Mouse (Mus musculus) midbrain, embryonic 12.5 days (tissue): ENCODE results near the gene Pom121. TPM values are rescaled to one million over a fixed set of nuclear protein-coding genes. Genes with fewer than 3 reads are reported as not detected.

Source experiments
- ATAC-seq: fragments of 200-750 bp; cut with Nextera tagmentation; 2 replicates; pipeline ENCODE4 v1.8.0; 2017; ENCODE audit warnings: low read depth, moderate TSS enrichment, moderate library complexity; ENCODE audit not compliant: low FRiP score
- H3K27ac ChIP-seq: fragments of 300-500 bp; sonication (generic); replicated peaks from 2 replicates; pipeline ENCODE4 v1.5.1; 2016; ENCODE audit warnings: mild to moderate bottlenecking
- H3K27me3 ChIP-seq: fragments of 300-500 bp; sonication (generic); 2 replicates; pipeline ENCODE4 v1.6.1; 2016; ENCODE audit warnings: mild to moderate bottlenecking
- H3K36me3 ChIP-seq: fragments of 300-500 bp; sonication (generic); 2 replicates; pipeline ENCODE4 v1.6.1; 2016
- H3K4me1 ChIP-seq: fragments of 300-500 bp; sonication (generic); 2 replicates; pipeline ENCODE4 v1.6.1; 2016
- H3K4me2 ChIP-seq: fragments of 300-500 bp; sonication (generic); replicated peaks from 2 replicates; pipeline ENCODE4 v1.6.1; 2016; ENCODE audit warnings: mild to moderate bottlenecking, moderate library complexity
- H3K4me3 ChIP-seq: fragments of 300-500 bp; sonication (generic); 2 replicates; pipeline ENCODE4 v1.5.1; 2016; ENCODE audit warnings: mild to moderate bottlenecking
- H3K9ac ChIP-seq: fragments of 300-500 bp; sonication (generic); replicated peaks from 2 replicates; pipeline ENCODE4 v1.6.1; 2016; ENCODE audit warnings: mild to moderate bottlenecking, moderate library complexity
- H3K9me3 ChIP-seq: fragments of 300-500 bp; sonication (generic); 2 replicates; pipeline ENCODE4 v1.6.1; 2016; ENCODE audit warnings: mild to moderate bottlenecking
- WGBS: fragments of 180-500 bp; shearing (Covaris S2); methylation state at CpG from one replicate; pipeline ENCODE4 v1.1.7; 2016; 5-methylcytosine and 5-hydroxymethylcytosine counted together
- polyA plus RNA-seq: library from polyadenylated mRNA; unstranded; fragments of >200 nt; fragmentation: Nextera tagmentation; extraction: Ambion mirVana; gene quantifications from 2 replicates; pipeline ENCODE4 v1.2.1, GENCODE M21; 2016

The Pom121 gene
- polyA plus RNA-seq, 1 experiment from 2014 or later: 20.9 TPM

DNA sequence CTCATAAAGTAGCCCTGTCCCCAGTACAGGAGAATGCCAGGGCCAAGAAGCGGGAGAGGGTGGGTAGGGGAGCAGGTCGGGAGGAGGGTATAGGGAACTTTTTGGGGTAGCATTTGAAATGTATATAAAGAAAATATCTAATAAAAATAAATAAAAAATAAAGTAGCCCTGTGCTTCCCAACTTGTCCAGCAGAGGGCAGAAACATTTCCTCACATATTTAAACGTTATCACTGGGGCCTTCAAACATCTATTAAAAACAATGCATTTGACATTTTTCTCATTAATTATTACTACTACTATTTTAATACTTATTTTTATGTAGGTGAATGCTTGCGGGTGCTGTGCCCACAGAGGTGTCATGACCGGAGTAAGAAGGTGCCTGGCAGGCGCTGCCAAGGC is 26.5 kb downstream of the Pom121 start:
- WGBS: 58% methylated on average over 6 of the region's 6 CpGs
- H3K27ac ChIP-seq: no peak overlapping the region
- H3K27me3 ChIP-seq: peaks cover 4% of the 10 kb centered on the region; the same call in 1 of the 2 replicates
- no peaks in the 10 kb centered on the region for H3K9me3 ChIP-seq
- no peak overlapping the region for H3K4me3 ChIP-seq
- H3K4me2 ChIP-seq: no peak overlapping the region
- H3K4me1 ChIP-seq: peaks cover 18% of the 10 kb centered on the region
- H3K36me3 ChIP-seq: peaks cover 17% of the 10 kb centered on the region
- no peak overlapping the region for H3K9ac ChIP-seq
- ATAC-seq: no peak

GRCm38 (mm10) chr5:135363540-135363939 is 30.8 kb downstream of the Pom121 start:
- Histone ChIP-seq H3K27ac (no peak overlapping the region), H3K4me2 (no peak overlapping the region), H3K9me3 (no peaks in the 10 kb centered on the region), H3K4me1 (no peaks in the 10 kb centered on the region), H3K27me3 (peaks cover 4% of the 10 kb centered on the region; the same call in 1 of the 2 replicates), H3K4me3 (no peak overlapping the region), H3K36me3 (no peaks in the 10 kb centered on the region), H3K9ac (no peak overlapping the region)
- ATAC-seq: no peak
- 27% methylated on average over 12 of the region's 12 CpGs for WGBS

- no peak overlapping the region for H3K4me2 ChIP-seq
- no peak for ATAC-seq
- WGBS: 85% methylated on average over 3 of the region's 3 CpGs
- H3K27ac ChIP-seq: no peak overlapping the region
- H3K4me1 ChIP-seq: no peaks in the 10 kb centered on the region
- H3K36me3 ChIP-seq: no peaks in the 10 kb centered on the region
- H3K9me3 ChIP-seq: peaks cover 2% of the 10 kb centered on the region
- H3K27me3 ChIP-seq: peaks cover 4% of the 10 kb centered on the region; the same call in 1 of the 2 replicates
- no peak overlapping the region for H3K4me3 ChIP-seq
- no peak overlapping the region for H3K9ac ChIP-seq
Observed at GRCm38 (mm10) chr5:135362572-135362971, 31.8 kb downstream of the Pom121 start.

- Histone ChIP-seq H3K27ac (no peak overlapping the region), H3K4me1 (no peaks in the 10 kb centered on the region), H3K9ac (no peak overlapping the region), H3K36me3 (no peaks in the 10 kb centered on the region), H3K4me2 (no peak overlapping the region), H3K27me3 (no peaks in the 10 kb centered on the region; the same call in 1 of the 2 replicates), H3K4me3 (no peak overlapping the region), H3K9me3 (peaks cover 3% of the 10 kb centered on the region)
- ATAC-seq: no peak
- WGBS: 93% methylated on average over 2 of the region's 2 CpGs
Observed at GRCm38 (mm10) chr5:135359772-135360171, 34.6 kb downstream of the Pom121 start.

GRCm38 (mm10) chr5:135357556-135357955 is 36.8 kb downstream of the Pom121 start:
- H3K36me3 ChIP-seq: no peaks in the 10 kb centered on the region
- H3K4me3 ChIP-seq: no peak overlapping the region
- WGBS: 86% methylated on average over 2 of the region's 2 CpGs
- H3K27me3 ChIP-seq: peaks cover 10% of the 10 kb centered on the region
- no peaks in the 10 kb centered on the region for H3K4me1 ChIP-seq
- H3K4me2 ChIP-seq: no peak overlapping the region
- H3K9ac ChIP-seq: no peak overlapping the region
- peaks cover 3% of the 10 kb centered on the region for H3K9me3 ChIP-seq
- no peak overlapping the region for H3K27ac ChIP-seq
- 0 out of 2 replicates have a peak, but pooled peaks have one; percentile 62 for ATAC-seq

DNA sequence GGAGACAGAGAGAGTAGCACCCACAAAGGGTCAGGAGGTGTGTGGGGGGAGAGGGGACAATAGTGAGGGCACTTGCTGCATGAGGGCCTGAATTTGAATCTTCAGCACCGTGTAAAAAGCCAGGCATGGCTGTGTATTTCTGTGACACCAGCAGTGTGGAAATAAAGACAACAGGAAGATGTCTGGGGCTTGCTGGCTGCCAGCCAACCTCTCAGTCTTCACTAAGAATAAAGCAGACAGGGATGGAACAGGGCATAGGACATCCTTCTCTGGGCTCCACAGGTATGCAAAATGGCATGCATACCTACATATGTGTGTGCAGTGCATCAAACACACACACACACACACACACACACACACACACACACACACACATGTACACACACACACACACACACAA is 38.3 kb downstream of the Pom121 start:
- H3K27ac ChIP-seq: no peak overlapping the region
- WGBS: 73% methylated on average over 1 of the region's 1 CpGs
- ATAC-seq: no peak
- H3K9ac ChIP-seq: no peak overlapping the region
- H3K36me3 ChIP-seq: no peaks in the 10 kb centered on the region
- no peak overlapping the region for H3K4me3 ChIP-seq
- H3K27me3 ChIP-seq: peaks cover 10% of the 10 kb centered on the region
- H3K9me3 ChIP-seq: peaks cover 3% of the 10 kb centered on the region
- no peaks in the 10 kb centered on the region for H3K4me1 ChIP-seq
- H3K4me2 ChIP-seq: no peak overlapping the region

DNA sequence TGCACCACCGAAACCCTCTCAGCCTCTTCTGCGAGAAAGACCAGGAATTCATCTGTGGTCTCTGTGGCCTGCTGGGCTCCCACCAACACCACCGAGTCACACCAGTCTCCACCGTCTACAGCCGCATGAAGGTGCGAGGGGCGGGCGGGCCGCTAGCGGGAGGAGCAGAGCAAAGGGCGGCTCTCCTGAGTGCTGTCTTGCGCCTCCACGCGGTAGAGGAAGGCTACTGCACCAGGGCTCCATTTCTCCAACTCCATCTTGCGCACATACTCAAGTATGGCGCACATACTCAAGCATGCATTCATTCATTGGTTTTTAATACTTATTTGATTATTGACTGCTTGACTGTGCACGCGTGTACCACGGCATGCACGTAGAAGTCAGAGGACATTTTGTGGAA is 40.8 kb downstream of the Pom121 start:
- H3K27me3 ChIP-seq: peaks cover 10% of the 10 kb centered on the region
- H3K27ac ChIP-seq: no peak overlapping the region
- H3K4me2 ChIP-seq: no peak overlapping the region
- no peak for ATAC-seq
- no peak overlapping the region for H3K4me3 ChIP-seq
- no peak overlapping the region for H3K9ac ChIP-seq
- H3K9me3 ChIP-seq: peaks cover 3% of the 10 kb centered on the region
- WGBS: 17% methylated on average over 20 of the region's 20 CpGs
- H3K4me1 ChIP-seq: no peaks in the 10 kb centered on the region
- H3K36me3 ChIP-seq: no peaks in the 10 kb centered on the region

DNA sequence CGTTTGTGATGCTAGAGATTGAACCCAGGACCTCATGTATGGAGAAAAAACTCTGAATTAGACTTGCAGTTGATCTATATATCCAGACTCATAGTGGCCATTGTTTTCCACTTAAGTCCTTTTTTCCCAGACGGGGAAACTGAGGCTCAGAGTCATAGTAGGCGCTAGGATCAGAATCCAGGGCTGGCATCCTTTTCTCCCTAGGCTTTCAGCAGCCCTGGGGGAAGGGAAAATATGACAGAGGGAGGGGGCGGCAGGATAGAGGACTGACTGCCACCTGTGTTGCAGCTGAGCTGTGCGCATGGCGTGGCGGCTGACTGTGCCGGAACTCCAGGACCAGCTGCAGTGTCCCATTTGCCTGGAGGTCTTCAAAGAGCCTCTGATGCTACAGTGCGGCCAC is 41.4 kb downstream of the Pom121 start, which contains the start of gene Trim50:
Gene Trim50 (plus strand): TSS at position 301 of the 400 bp plus-strand sequence.
- WGBS: 64% methylated on average over 9 of the region's 9 CpGs
- no peak within 1 kb of the TSS for H3K27ac ChIP-seq
- no peak for ATAC-seq
- no peak within 1 kb of the TSS for H3K4me2 ChIP-seq
- no peak within 1 kb of the TSS for H3K4me3 ChIP-seq
- no peaks in the 10 kb centered on the region for H3K36me3 ChIP-seq
- H3K27me3 ChIP-seq: peaks cover 10% of the 10 kb centered on the region
- H3K4me1 ChIP-seq: no peaks in the 10 kb centered on the region
- no peak within 1 kb of the TSS for H3K9ac ChIP-seq
- peaks cover 3% of the 10 kb centered on the region for H3K9me3 ChIP-seq

DNA sequence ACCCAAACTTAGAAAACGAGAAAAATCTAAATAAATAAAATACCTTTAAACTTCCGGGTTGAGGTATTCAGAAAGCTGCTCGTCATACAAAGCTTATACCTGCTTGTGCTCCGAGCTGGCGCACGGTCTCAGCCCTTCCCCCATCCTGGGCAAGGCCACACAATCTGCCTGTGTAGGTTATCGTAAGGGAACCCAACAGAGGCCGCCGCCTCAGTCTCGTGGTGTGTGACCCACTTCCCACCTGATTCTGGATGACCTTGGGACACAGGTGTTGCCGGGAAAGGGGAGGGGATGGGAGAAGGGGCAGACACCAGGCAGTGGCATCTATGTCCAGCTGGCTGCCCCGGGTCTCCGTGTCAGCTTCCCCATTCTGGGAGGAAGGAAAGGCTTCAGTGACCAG is 42.7 kb downstream of the Pom121 start:
- no peak overlapping the region for H3K4me2 ChIP-seq
- H3K27me3 ChIP-seq: peaks cover 12% of the 10 kb centered on the region
- 89% methylated on average over 13 of the region's 13 CpGs for WGBS
- H3K4me3 ChIP-seq: no peak overlapping the region
- no peak for ATAC-seq
- no peak overlapping the region for H3K9ac ChIP-seq
- no peaks in the 10 kb centered on the region for H3K9me3 ChIP-seq
- no peak overlapping the region for H3K27ac ChIP-seq
- H3K4me1 ChIP-seq: no peaks in the 10 kb centered on the region
- H3K36me3 ChIP-seq: no peaks in the 10 kb centered on the region

GRCm38 (mm10) chr5:135349862-135350261 is 44.5 kb downstream of the Pom121 start, which contains the start of gene Fkbp6:
Gene Fkbp6, minus strand, starts transcription at chr5:135350044.
- peaks cover 12% of the 10 kb centered on the region for H3K27me3 ChIP-seq
- no peak within 1 kb of the TSS for H3K27ac ChIP-seq
- H3K4me3 ChIP-seq: no peak within 1 kb of the TSS
- H3K36me3 ChIP-seq: no peaks in the 10 kb centered on the region
- H3K9me3 ChIP-seq: no peaks in the 10 kb centered on the region
- WGBS: 89% methylated on average over 35 of the region's 35 CpGs
- H3K4me2 ChIP-seq: no peak within 1 kb of the TSS
- no peak for ATAC-seq
- no peak within 1 kb of the TSS for H3K9ac ChIP-seq
- H3K4me1 ChIP-seq: no peaks in the 10 kb centered on the region

DNA sequence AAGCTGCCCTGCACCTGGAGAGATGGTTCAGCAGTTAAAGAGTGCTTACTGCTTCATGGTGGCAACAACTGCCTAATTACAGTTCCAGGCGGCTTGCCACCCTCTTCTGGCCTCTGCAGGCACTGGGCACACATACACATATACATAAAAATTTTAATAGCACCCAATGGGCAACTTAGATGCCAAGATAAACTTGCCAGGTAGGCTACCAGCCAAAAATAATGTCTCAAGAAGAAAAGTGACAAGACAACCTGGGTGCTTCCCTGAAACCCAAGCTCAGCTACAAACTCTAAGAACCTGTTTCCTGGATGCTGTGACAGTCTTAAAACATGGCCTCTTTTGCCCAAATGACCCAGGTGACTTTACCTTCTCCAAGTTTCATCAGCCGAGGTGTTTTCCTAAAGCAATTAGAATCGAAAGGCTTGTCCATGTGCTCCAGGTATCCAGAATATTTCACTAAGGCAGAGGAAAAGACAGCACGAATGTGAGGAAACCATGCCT is 46.8 kb downstream of the Pom121 start:
- no peaks in the 10 kb centered on the region for H3K9me3 ChIP-seq
- H3K9ac ChIP-seq: no peak overlapping the region
- H3K36me3 ChIP-seq: no peaks in the 10 kb centered on the region
- ATAC-seq: no peak
- H3K4me2 ChIP-seq: no peak overlapping the region
- peaks cover 2% of the 10 kb centered on the region; the same call in 1 of the 2 replicates for H3K27me3 ChIP-seq
- H3K4me3 ChIP-seq: no peak overlapping the region
- no peak overlapping the region for H3K27ac ChIP-seq
- WGBS: 71% methylated on average over 4 of the region's 4 CpGs
- no peaks in the 10 kb centered on the region for H3K4me1 ChIP-seq

DNA sequence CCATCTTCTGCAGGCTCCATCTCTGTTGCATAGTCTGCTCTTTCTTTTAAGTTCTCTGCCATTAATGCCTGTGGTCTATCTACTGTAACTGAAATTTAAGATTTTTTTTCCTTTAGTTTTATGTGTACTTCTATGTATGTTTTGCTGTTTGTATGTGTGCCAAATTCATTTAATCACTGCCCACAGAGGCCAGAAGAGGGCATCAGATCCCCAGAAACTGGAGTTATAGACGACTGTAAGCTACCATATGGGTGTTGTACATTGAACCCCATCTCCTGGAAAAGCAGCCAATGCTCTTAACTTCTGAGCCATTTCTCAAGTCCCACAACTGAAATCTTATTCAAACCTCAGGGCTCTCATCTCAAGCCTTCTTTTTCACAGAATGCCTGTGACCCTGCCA is 47.9 kb downstream of the Pom121 start:
- Histone ChIP-seq H3K4me1 (no peaks in the 10 kb centered on the region), H3K9me3 (no peaks in the 10 kb centered on the region), H3K4me2 (no peak overlapping the region), H3K4me3 (no peak overlapping the region), H3K9ac (no peak overlapping the region), H3K27me3 (peaks cover 2% of the 10 kb centered on the region; the same call in 1 of the 2 replicates), H3K27ac (no peak overlapping the region), H3K36me3 (no peaks in the 10 kb centered on the region)
- ATAC-seq: no peak
- 23% methylated on average over 1 of the region's 1 CpGs for WGBS

DNA sequence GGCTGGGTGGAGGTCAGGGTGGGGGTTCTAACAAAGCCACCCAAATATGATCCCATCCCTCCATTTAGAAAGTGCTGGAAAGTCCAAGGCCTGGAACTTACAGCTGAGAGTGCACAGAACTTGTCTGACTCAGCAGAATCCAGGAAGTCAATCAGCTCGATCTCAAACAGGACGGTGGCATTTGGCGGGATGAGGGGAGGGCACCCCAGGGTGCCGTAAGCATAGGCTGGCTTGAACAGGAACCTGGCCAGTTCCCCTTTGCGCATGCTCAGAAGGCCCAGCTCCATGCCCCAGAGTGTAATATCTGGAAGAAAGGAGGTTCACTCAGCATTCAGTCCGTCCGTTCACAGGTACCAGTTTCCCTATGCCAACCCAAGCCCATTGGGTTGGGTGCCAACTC is 48.4 kb downstream of the Pom121 start:
- Histone ChIP-seq H3K9me3 (no peaks in the 10 kb centered on the region), H3K9ac (no peak overlapping the region), H3K27me3 (peaks cover 2% of the 10 kb centered on the region; the same call in 1 of the 2 replicates), H3K27ac (no peak overlapping the region), H3K4me1 (no peaks in the 10 kb centered on the region), H3K4me3 (no peak overlapping the region), H3K36me3 (no peaks in the 10 kb centered on the region), H3K4me2 (no peak overlapping the region)
- no peak for ATAC-seq
- 77% methylated on average over 7 of the region's 7 CpGs for WGBS
